21 mouse cellular contexts compared by ENCODE assay signal in genomic region chr13:38089871-38090270, GRCm38 (mm10). TPM values are rescaled to one million over a fixed set of nuclear protein-coding genes. Genes with fewer than 3 reads are reported as not detected.
A peak's percentile ranks its signal among the peaks of the same experiment; 100 is the strongest.
DNase-seq lines count a peak whose midpoint lies in the region; ATAC-seq and TF ChIP-seq lines count a peak whose summit lies in the region.
"Had no signal": no experiment of that assay in that cellular context is flagged by ENCODE, and none has a peak within 500 bp of the region (broad histone marks: within the 10 kb centered on the region; RNA-seq: fewer than 3 reads in every experiment).

No protein-coding gene starts in this region.

- no peak for TF ChIP-seq CTCF in MEL (IDR thresholded peaks at IDR 0.05 in 2 of 3, conservative IDR thresholded peaks at IDR 0.05 in 1 of 3; ENCODE audit: control insufficient read depth in 1 of 3, insufficient read depth in 1 of 3, low read depth in 2 of 3, low read length in 3 of 3, poor library complexity in 1 of 3, severe bottlenecking in 1 of 3)
- no peak for TF ChIP-seq CTCF in liver, adult 2 months (IDR thresholded peaks at IDR 0.05; ENCODE audit: low read depth, low read length)
- no peak for TF ChIP-seq CTCF in liver, postnatal 0 days (IDR thresholded peaks at IDR 0.05; ENCODE audit: low read depth)

- peaks cover 4 to 8% of the 10 kb centered on the region in 2 experiments; a peak in 3 of 4 replicates for H3K27me3 ChIP-seq in MEL (ENCODE audit: control insufficient read depth in 1 of 2, insufficient read depth in 2 of 2, low read length in 2 of 2)
- H3K27me3 ChIP-seq in liver, adult 2 months (ENCODE audit: control insufficient read depth, insufficient read depth, low read length) = no peaks in the 10 kb centered on the region
- no peaks in the 10 kb centered on the region for H3K27me3 ChIP-seq in liver, postnatal 0 days (ENCODE audit: insufficient read depth, low read length)
- H3K27me3 ChIP-seq: embryonic facial prominence, embryonic 15.5 days; hindbrain, embryonic 13.5 days; Patski had no signal

- no peak overlapping the region for H3K4me3 ChIP-seq in MEL (ENCODE audit: control insufficient read depth in 1 of 2, insufficient read depth in 1 of 2, low read depth in 2 of 2, low read length in 2 of 2)
- no peak overlapping the region for H3K4me3 ChIP-seq in liver, adult 2 months (ENCODE audit: insufficient read depth, low read depth, low read length)
- H3K4me3 ChIP-seq in liver, postnatal 0 days (ENCODE audit: low read depth, low read length) = no peak overlapping the region
- H3K4me3 ChIP-seq: embryonic facial prominence, embryonic 15.5 days; hindbrain, embryonic 13.5 days; left cerebral cortex, adult 2 months; midbrain, embryonic 10.5 days had no signal

- no peak for TF ChIP-seq RAD21 in MEL (IDR thresholded peaks at IDR 0.05; ENCODE audit: low read depth, low read length)

- H3K4me1 ChIP-seq in MEL (ENCODE audit: control insufficient read depth in 1 of 2, insufficient read depth in 2 of 2, low read length in 2 of 2) = peaks cover 0 to 4% of the 10 kb centered on the region in 2 experiments; a peak in 1 of 4 replicates
- H3K4me1 ChIP-seq in liver, adult 2 months (ENCODE audit: control insufficient read depth, insufficient read depth, low read length) = peaks cover 23% of the 10 kb centered on the region
- H3K4me1 ChIP-seq in liver, postnatal 0 days (ENCODE audit: insufficient read depth) = peaks cover 19% of the 10 kb centered on the region
- H3K4me1 ChIP-seq: embryonic facial prominence, embryonic 15.5 days; hindbrain, embryonic 13.5 days had no signal

- no peak overlapping the region for H3K9ac ChIP-seq in MEL (ENCODE audit: control insufficient read depth, low read depth, low read length, poor library complexity, severe bottlenecking)
- H3K9ac ChIP-seq in liver, adult 2 months (ENCODE audit: low read depth, low read length) = no peak overlapping the region
- no peak overlapping the region for H3K9ac ChIP-seq in liver, postnatal 0 days (replicated peaks)
- H3K9ac ChIP-seq: embryonic facial prominence, embryonic 15.5 days; hindbrain, embryonic 13.5 days had no signal

- no peak overlapping the region; the same call in 1 of the 2 replicates for H3K4me2 ChIP-seq in liver, postnatal 0 days (ENCODE audit: low read depth, low read length)
- H3K4me2 ChIP-seq: embryonic facial prominence, embryonic 15.5 days; hindbrain, embryonic 13.5 days had no signal

- DNase-seq in MEL (ENCODE audit: low read depth, low spot score) = peak; percentile 36
- peak; percentile 49 for DNase-seq in embryo, embryonic 10.5 days (ENCODE audit: low spot score)
- peak; percentile 98 for DNase-seq in liver, adult 2 months (ENCODE audit: extremely low read depth, low read depth, low spot score)
- peak; percentile 21 for DNase-seq in liver, postnatal 0 days
- DNase-seq in testis, postnatal 14 days (ENCODE audit: low spot score) = no peak
- DNase-seq in kidney, postnatal 4 days = no peak
- DNase-seq in urinary bladder, postnatal 4 days (ENCODE audit: low spot score in 2 of 2) = no peak
- DNase-seq: adrenal gland, adult 8-10 months; cerebellum, adult 9-10 months; gastrocnemius, postnatal 36 days; heart, postnatal 14 days had no signal

- TF ChIP-seq POLR2A in MEL (IDR thresholded peaks at IDR 0.05; ENCODE audit: control insufficient read depth in 1 of 2, insufficient read depth in 1 of 2, low read depth in 1 of 2, low read length in 2 of 2, poor library complexity in 1 of 2) = no peak
- TF ChIP-seq POLR2A in liver, adult 2 months (IDR thresholded peaks at IDR 0.05; ENCODE audit: extremely low read depth, insufficient read depth, low read length) = no peak

- H3K27ac ChIP-seq in MEL (ENCODE audit: control insufficient read depth, low read depth, low read length) = no peak overlapping the region
- peak overlapping the region; percentile 31 for H3K27ac ChIP-seq in liver, adult 2 months (replicated peaks; ENCODE audit: insufficient read depth, low read depth, low read length)
- H3K27ac ChIP-seq in liver, postnatal 0 days (ENCODE audit: low read depth) = 0 out of 2 replicates have a peak overlapping the region, but pooled peaks have one; percentile 55
- H3K27ac ChIP-seq: embryonic facial prominence, embryonic 15.5 days; hindbrain, embryonic 13.5 days; kidney, postnatal 0 days; left cerebral cortex, adult 2 months; macrophage; midbrain, embryonic 10.5 days had no signal

- ATAC-seq in liver, postnatal 0 days = peak; percentile 87
- ATAC-seq in CD4-positive, CD25-positive, alpha-beta regulatory T cell, adult 4 months = no peak
- ATAC-seq: forebrain, embryonic 16.5 days; inflammation-experienced regulatory T-cells, adult 6 months; Patski had no signal

- TF ChIP-seq EP300 in MEL (IDR thresholded peaks at IDR 0.05; ENCODE audit: low read depth in 1 of 2, low read length in 2 of 2) = no peak
- TF ChIP-seq EP300 in liver, postnatal 0 days (IDR thresholded peaks at IDR 0.05; ENCODE audit: low read depth) = no peak

- H3K9me3 ChIP-seq in MEL (replicated peaks; ENCODE audit: insufficient read depth, low read length) = no peaks in the 10 kb centered on the region
- no peaks in the 10 kb centered on the region for H3K9me3 ChIP-seq in liver, postnatal 0 days (ENCODE audit: low read length)
- H3K9me3 ChIP-seq: embryonic facial prominence, embryonic 15.5 days; hindbrain, embryonic 13.5 days; midbrain, embryonic 10.5 days had no signal

- 14% methylated on average over 4 of the region's 4 CpGs for WGBS in liver, adult 2 months
- WGBS in liver, postnatal 0 days (ENCODE audit: insufficient replicate concordance) = 48% methylated on average over 4 of the region's 4 CpGs

- 0 out of 4 replicates have a peak, but pooled peaks cover 0 to 3% of the 10 kb centered on the region in 2 experiments for H3K36me3 ChIP-seq in MEL (ENCODE audit: control insufficient read depth in 1 of 2, insufficient read depth in 2 of 2, low read length in 2 of 2)
- no peaks in the 10 kb centered on the region for H3K36me3 ChIP-seq in liver, adult 2 months (ENCODE audit: control insufficient read depth, insufficient read depth, low read length)
- H3K36me3 ChIP-seq in liver, postnatal 0 days (replicated peaks; ENCODE audit: insufficient read depth, low read length) = no peaks in the 10 kb centered on the region
- H3K36me3 ChIP-seq: embryonic facial prominence, embryonic 15.5 days; hindbrain, embryonic 13.5 days; midbrain, embryonic 10.5 days had no signal

- no peaks in the 10 kb centered on the region for H3K79me2 ChIP-seq in MEL (ENCODE audit: control insufficient read depth, insufficient read depth, low read length, poor library complexity)
- H3K79me2 ChIP-seq in liver, adult 2 months (ENCODE audit: control insufficient read depth, insufficient read depth, low read length) = no peaks in the 10 kb centered on the region

TF ChIP-seq in MEL, 35 proteins besides CTCF, POLR2A, EP300 and RAD21:
- TF ChIP-seq ETS1 (IDR thresholded peaks at IDR 0.05; ENCODE audit: low read depth, low read length) = no peak
- no peak for TF ChIP-seq MYC (IDR thresholded peaks at IDR 0.05; ENCODE audit: low read depth, low read length)
- peak; percentile 26; the same call in 1 of the 2 replicates for TF ChIP-seq GATA1 (IDR thresholded peaks at IDR 0.05; ENCODE audit: low read depth, low read length)
- TF ChIP-seq CHD2 (IDR thresholded peaks at IDR 0.05; ENCODE audit: low read length) = no peak
- TF ChIP-seq MAZ (IDR thresholded peaks at IDR 0.05; ENCODE audit: low read depth, low read length) = 0 out of 2 replicates have a peak, but pooled peaks have one; percentile 6
- TF ChIP-seq MYB (IDR thresholded peaks at IDR 0.05; ENCODE audit: low read depth, low read length) = no peak

RNA-seq across cellular contexts. Expression of gene Cage1, which starts 53.0 kb away (rescaled TPM):
- 1.0 and 1.1 TPM in 2 replicates for total RNA-seq in MEL (2012; rRNA removed)
- under 1 TPM in 1 of 2 experiments, not detected in 1; 0.78 TPM for polyA plus RNA-seq in MEL (2012; ENCODE audit: insufficient read depth in 1 of 2, insufficient read length in 2 of 2, low read depth in 1 of 2, low replicate concordance in 2 of 2, missing spikeins in 1 of 2)
- total RNA-seq in liver, adult 2 months (2014; rRNA removed) = 0.54 and 0.55 TPM in 2 replicates
- 0.06 and 0.17 TPM in 2 replicates for polyA plus RNA-seq in liver, adult 2 months (2012; rRNA removed)
- 0.69 and 0.76 TPM in 2 replicates for polyA plus RNA-seq in liver, postnatal 0 days (2015; fragmentation: Nextera tagmentation; extraction: Ambion mirVana)
- 1 to 10 TPM; 1.3 to 2.2 TPM for polyA plus RNA-seq in CD4-positive, CD25-positive, alpha-beta regulatory T cell, adult 4 months (2017; shearing (Covaris generic))

RNA-seq across cellular contexts. Expression of gene Riok1, which starts 53.1 kb away (rescaled TPM):
- 37.6 and 43.7 TPM in 2 replicates for total RNA-seq in MEL (2012; rRNA removed)
- polyA plus RNA-seq in MEL (2012; ENCODE audit: insufficient read depth in 1 of 2, insufficient read length in 2 of 2, low read depth in 1 of 2, low replicate concordance in 2 of 2, missing spikeins in 1 of 2) = 10 to 100 TPM in 1 of 2 experiments, not detected in 1; 40.5 TPM
- total RNA-seq in liver, adult 2 months (2014; rRNA removed) = 11.1 and 15.9 TPM in 2 replicates
- 4.3 and 8.0 TPM in 2 replicates for polyA plus RNA-seq in liver, adult 2 months (2012; rRNA removed)
- 13.4 and 14.6 TPM in 2 replicates for polyA plus RNA-seq in liver, postnatal 0 days (2015; fragmentation: Nextera tagmentation; extraction: Ambion mirVana)
- polyA plus RNA-seq in CD4-positive, CD25-positive, alpha-beta regulatory T cell, adult 4 months (2017; shearing (Covaris generic)) = 100 to 1,000 TPM; 109 to 113 TPM

Comparison
In these comparisons a context has a peak if more than half of its experiments do, and no peak if none do; other contexts are left out.
1. DNase-seq: peak in MEL (single experiment), embryo, embryonic 10.5 days (single experiment), liver, adult 2 months (single experiment) and liver, postnatal 0 days (single experiment); none in testis, postnatal 14 days (single experiment), kidney, postnatal 4 days (0 of 2) and urinary bladder, postnatal 4 days (0 of 2).